Mouse (Mus musculus) sigmoid colon, adult 10 weeks (tissue): ENCODE data around the gene Macrod2. TPM values are rescaled to one million over a fixed set of nuclear protein-coding genes. Genes with fewer than 3 reads are reported as not detected.

ENCODE experiments used
- polyA plus RNA-seq: library from polyadenylated mRNA; stranded (reverse); fragments of 350-450 nt; fragmentation: Illumina TruSeq; extraction: RNeasy Lipid Tissue Mini Kit (QIAGEN cat#74804); gene quantifications from one replicate; pipeline ENCODE4 v1.2.3, GENCODE M21; 2014; ENCODE audit warnings: low read depth, low replicate concordance

The Macrod2 gene
- 34.8 TPM for polyA plus RNA-seq

GRCm38 (mm10) chr2:140395179-140395578 lies at the start of gene Macrod2:
TSS of gene Macrod2 (plus strand) at chr2:140395309.

DNA sequence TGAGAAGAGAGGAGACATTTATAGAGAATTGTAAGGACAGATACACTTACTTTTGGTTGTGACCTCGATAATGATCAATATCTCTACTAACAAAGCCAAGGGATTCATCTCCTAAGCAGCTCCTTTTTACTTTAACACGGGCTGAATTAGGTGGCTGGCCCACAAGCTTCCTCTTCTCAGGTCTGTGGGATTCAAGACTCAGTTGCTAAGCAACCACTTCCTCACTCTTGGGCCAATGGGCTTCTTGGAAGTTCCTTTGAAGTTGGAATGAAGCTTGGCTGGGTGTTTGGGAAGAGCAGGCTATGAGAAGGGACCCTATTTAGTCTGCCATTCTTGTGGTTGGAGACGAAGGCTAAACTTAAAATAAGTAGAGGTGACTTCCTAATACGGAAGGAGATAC lies 5.6 kb upstream of the Macrod2 start, which contains the start of gene Sel1l2:
Sel1l2 (minus strand) TSS at position 182 of the 400 bp plus-strand sequence.

DNA sequence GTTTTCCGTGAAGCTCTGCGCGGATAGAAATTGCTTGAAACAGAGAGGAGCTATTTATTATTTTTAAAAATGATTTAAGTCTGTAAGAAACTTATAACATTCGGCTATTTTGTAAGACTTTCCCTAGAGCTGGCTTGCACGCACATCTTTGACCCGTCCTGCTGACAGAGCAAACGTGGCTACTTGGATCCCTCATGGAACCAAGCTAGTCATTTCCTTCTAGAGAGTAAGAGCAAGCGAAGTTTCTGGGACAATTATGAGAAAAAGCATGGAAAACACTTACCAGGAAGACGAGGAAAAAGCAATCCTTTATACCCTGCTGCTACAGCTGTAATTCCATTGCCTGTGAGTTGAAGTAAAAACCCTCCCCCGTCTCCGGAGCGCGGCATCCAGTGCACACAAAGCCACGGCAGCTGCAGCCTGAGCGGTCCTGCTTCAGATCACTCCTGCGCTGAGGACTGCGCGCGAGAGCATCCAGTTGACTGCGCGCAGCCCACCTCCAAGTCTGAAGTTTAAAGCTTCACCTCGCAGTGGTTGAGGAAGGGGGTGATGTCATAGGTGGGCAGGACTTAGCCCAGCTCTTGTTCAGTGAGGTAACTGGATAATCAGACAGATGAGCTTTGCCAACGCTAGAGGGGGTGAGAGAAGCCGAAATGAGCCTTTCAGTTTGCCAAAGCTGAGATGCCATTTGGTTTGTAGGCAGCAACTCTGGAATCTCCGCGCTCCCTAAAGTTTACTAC lies 276.0 kb downstream of the Macrod2 start, which contains the start of gene Flrt3:
Flrt3 (minus strand) TSS at position 507 of the 740 bp plus-strand sequence.

Other genes with a start within 250 kb of the Macrod2 start
- gene Gm17374, start 243.3 kb upstream of the Macrod2 start, polyA plus RNA-seq, result not detected
- gene Esf1, start 224.7 kb upstream of the Macrod2 start, polyA plus RNA-seq, result 59.3 TPM
- gene Ndufaf5, start 224.7 kb upstream of the Macrod2 start, polyA plus RNA-seq, result 21.6 TPM
- not detected for gene Sel1l2, start 5.6 kb upstream of the Macrod2 start, polyA plus RNA-seq